Mouse (Mus musculus) limb, embryonic 15.5 days (tissue): ENCODE measurements around the gene Olfr1299. TPM values are rescaled to one million over a fixed set of nuclear protein-coding genes. Genes with fewer than 3 reads are reported as not detected.

Source experiments
- ATAC-seq: fragments of 200-750 bp; cut with Nextera tagmentation; 2 replicates; pipeline ENCODE4 v1.8.0; 2017; ENCODE audit warnings: low read depth, moderate TSS enrichment; ENCODE audit not compliant: insufficient number of reproducible peaks, low FRiP score, low TSS enrichment
- H3K27ac ChIP-seq: fragments of 300-500 bp; sonication (generic); 2 replicates; pipeline ENCODE4 v1.5.1; 2015; ENCODE audit warnings: moderate library complexity, mild to moderate bottlenecking, inconsistent platforms
- H3K27me3 ChIP-seq: fragments of 300-500 bp; sonication (generic); 2 replicates; pipeline ENCODE4 v1.6.1; 2015; ENCODE audit warnings: inconsistent platforms
- H3K36me3 ChIP-seq: fragments of 300-500 bp; sonication (generic); 2 replicates; pipeline ENCODE4 v1.6.1; 2015; ENCODE audit warnings: inconsistent platforms
- H3K4me1 ChIP-seq: fragments of 300-500 bp; sonication (generic); 2 replicates; pipeline ENCODE4 v1.6.1; 2015; ENCODE audit warnings: inconsistent platforms
- H3K4me2 ChIP-seq: fragments of 300-500 bp; sonication (generic); 2 replicates; pipeline ENCODE4 v1.6.1; 2015; ENCODE audit warnings: mild to moderate bottlenecking, inconsistent platforms
- H3K4me3 ChIP-seq: fragments of 300-500 bp; sonication (generic); 2 replicates; pipeline ENCODE4 v1.5.1; 2015; ENCODE audit warnings: mild to moderate bottlenecking, inconsistent platforms
- H3K9ac ChIP-seq: fragments of 300-500 bp; sonication (generic); 2 replicates; pipeline ENCODE4 v1.6.1; 2015; ENCODE audit warnings: inconsistent platforms
- H3K9me3 ChIP-seq: fragments of 300-500 bp; sonication (generic); 2 replicates; pipeline ENCODE4 v1.6.1; 2016; ENCODE audit warnings: inconsistent platforms
- WGBS: fragments of 180-500 bp; shearing (Covaris S2); methylation state at CpG from one replicate; pipeline ENCODE4 v1.1.7; 2015; 5-methylcytosine and 5-hydroxymethylcytosine counted together
- polyA plus RNA-seq: library from polyadenylated mRNA; unstranded; fragments of >200 nt; fragmentation: Nextera tagmentation; extraction: Ambion mirVana; gene quantifications from 2 replicates; pipeline ENCODE4 v1.2.1, GENCODE M21; 2015

Gene Olfr1299
- not detected in 2 replicates for polyA plus RNA-seq

GRCm38 (mm10) chr2:111661119-111661518, at the start of gene Olfr1299:
Olfr1299 (plus strand) TSS chr2:111661419.
- Histone ChIP-seq H3K27ac (no peak within 1 kb of the TSS), H3K36me3 (no peaks in the 10 kb centered on the region), H3K4me2 (no peak within 1 kb of the TSS), H3K27me3 (no peaks in the 10 kb centered on the region), H3K9ac (no peak within 1 kb of the TSS), H3K9me3 (no peaks in the 10 kb centered on the region), H3K4me3 (no peak within 1 kb of the TSS), H3K4me1 (no peaks in the 10 kb centered on the region)
- 68% methylated on average over 4 of the region's 4 CpGs for WGBS
- ATAC-seq = no peak

GRCm38 (mm10) chr2:111626397-111626796, 34.8 kb upstream of the Olfr1299 start, which contains the start of gene Olfr1297:
Olfr1297 (minus strand) TSS chr2:111626497.
- Histone ChIP-seq H3K36me3 (no peaks in the 10 kb centered on the region), H3K4me2 (no peak within 1 kb of the TSS), H3K9ac (no peak within 1 kb of the TSS), H3K27ac (no peak within 1 kb of the TSS), H3K9me3 (no peaks in the 10 kb centered on the region), H3K4me3 (no peak within 1 kb of the TSS), H3K4me1 (no peaks in the 10 kb centered on the region), H3K27me3 (no peaks in the 10 kb centered on the region)
- WGBS = 52% methylated on average over 1 of the region's 1 CpGs
- no peak for ATAC-seq

- no peak within 1 kb of the TSS for H3K9ac ChIP-seq
- no peaks in the 10 kb centered on the region for H3K9me3 ChIP-seq
- no peaks in the 10 kb centered on the region for H3K36me3 ChIP-seq
- WGBS = 83% methylated on average over 1 of the region's 1 CpGs
- no peaks in the 10 kb centered on the region for H3K4me1 ChIP-seq
- H3K4me3 ChIP-seq = no peak within 1 kb of the TSS
- no peak within 1 kb of the TSS for H3K4me2 ChIP-seq
- no peak for ATAC-seq
- H3K27ac ChIP-seq = no peak within 1 kb of the TSS
- no peaks in the 10 kb centered on the region for H3K27me3 ChIP-seq
These were observed 12.1 kb upstream of the Olfr1299 start, which contains the start of gene Olfr1298 for GRCm38 (mm10) chr2:111649101-111649500. Olfr1298 (minus strand) TSS chr2:111649201.

Other genes with a start within 250 kb of the Olfr1299 start
- gene Olfr1286, start 238.3 kb upstream of the Olfr1299 start, polyA plus RNA-seq = not detected in 2 replicates
- gene Olfr1287, start 212.3 kb upstream of the Olfr1299 start, polyA plus RNA-seq = not detected in 2 replicates
- gene Olfr1288, start 187.3 kb upstream of the Olfr1299 start, polyA plus RNA-seq = not detected in 2 replicates
- gene Olfr1289, start 180.6 kb upstream of the Olfr1299 start, polyA plus RNA-seq = not detected in 2 replicates
- not detected in 2 replicates for gene Olfr1290, start 167.6 kb upstream of the Olfr1299 start, polyA plus RNA-seq
- gene Olfr1291-ps1, start 164.2 kb upstream of the Olfr1299 start, polyA plus RNA-seq = not detected in 2 replicates
- not detected in 2 replicates for gene Olfr1293-ps, start 136.2 kb upstream of the Olfr1299 start, polyA plus RNA-seq
- not detected in 2 replicates for gene Olfr1294, start 121.1 kb upstream of the Olfr1299 start, polyA plus RNA-seq
- gene Olfr1295, start 91.7 kb upstream of the Olfr1299 start, polyA plus RNA-seq = not detected in 2 replicates
- not detected in 2 replicates for gene Olfr1297, start 34.9 kb upstream of the Olfr1299 start, polyA plus RNA-seq
- gene Olfr1298, start 12.2 kb upstream of the Olfr1299 start, polyA plus RNA-seq = not detected in 2 replicates
- not detected in 2 replicates for gene Olfr1301, start 89.6 kb downstream of the Olfr1299 start, polyA plus RNA-seq
- gene Olfr1302, start 116.0 kb downstream of the Olfr1299 start, polyA plus RNA-seq = not detected in 2 replicates
- gene Olfr1303, start 158.9 kb downstream of the Olfr1299 start, polyA plus RNA-seq = not detected in 2 replicates
- gene Olfr1305, start 215.7 kb downstream of the Olfr1299 start, polyA plus RNA-seq = not detected in 2 replicates